Mouse (Mus musculus) gastrocnemius, adult 18-20 months (tissue): ENCODE data around the gene Phf2. TPM values are rescaled to one million over a fixed set of nuclear protein-coding genes. Genes with fewer than 3 reads are reported as not detected.

Experiments used
- DNase-seq: peaks from one replicate; pipeline ENCODE4 v3.0.0; 2021; ENCODE audit warnings: low spot score
- total RNA-seq, 2 experiments: library from RNA; stranded (reverse); gene quantifications; 2 replicates each; pipeline ENCODE4 v1.2.3; 2021

Phf2 gene
- total RNA-seq, 2 experiments from 2014 or later, result 33.1 to 35.2 TPM

- no peak for DNase-seq
Measured at GRCm38 (mm10) chr13:48858779-48859178, 12.1 kb downstream of the Phf2 start.

GRCm38 (mm10) chr13:48858054-48858453, 12.9 kb downstream of the Phf2 start:
- DNase-seq, result no peak

GRCm38 (mm10) chr13:48857246-48857932, 13.5 kb downstream of the Phf2 start:
- DNase-seq, result no peak

GRCm38 (mm10) chr13:48853947-48854346, 17.0 kb downstream of the Phf2 start:
- DNase-seq, result no peak

GRCm38 (mm10) chr13:48853475-48853874, 17.4 kb downstream of the Phf2 start:
- no peak for DNase-seq

- DNase-seq, result no peak
Measured at GRCm38 (mm10) chr13:48852859-48853258, 18.1 kb downstream of the Phf2 start.

- DNase-seq, result no peak
Measured at GRCm38 (mm10) chr13:48851719-48852118, 19.2 kb downstream of the Phf2 start.

GRCm38 (mm10) chr13:48850771-48851170, 20.1 kb downstream of the Phf2 start:
- DNase-seq, result no peak

GRCm38 (mm10) chr13:48850326-48850725, 20.6 kb downstream of the Phf2 start:
- DNase-seq, result no peak

GRCm38 (mm10) chr13:48849155-48849554, 21.8 kb downstream of the Phf2 start:
- DNase-seq, result peak; percentile 47

GRCm38 (mm10) chr13:48845308-48845707, 25.6 kb downstream of the Phf2 start:
- DNase-seq, result no peak

DNA sequence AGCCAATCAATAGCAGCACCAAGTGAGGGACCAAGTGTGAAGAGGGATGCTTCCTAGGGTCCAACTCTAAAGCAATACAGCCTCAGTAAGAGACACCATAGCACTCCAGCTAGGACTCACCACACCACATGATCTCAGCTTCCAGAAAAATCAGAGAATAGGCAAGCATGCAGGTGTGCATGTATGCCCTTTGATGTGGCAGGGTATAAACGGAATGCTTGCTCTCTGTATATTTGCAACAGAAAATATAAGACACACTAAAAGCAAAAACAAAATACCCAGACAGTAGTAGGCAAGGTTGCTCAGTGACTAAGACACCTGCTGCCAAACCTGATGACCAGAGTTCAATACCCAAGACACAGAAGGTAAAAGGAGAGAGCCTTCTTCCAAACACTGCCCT, 27.4 kb downstream of the Phf2 start:
- DNase-seq, result no peak

DNA sequence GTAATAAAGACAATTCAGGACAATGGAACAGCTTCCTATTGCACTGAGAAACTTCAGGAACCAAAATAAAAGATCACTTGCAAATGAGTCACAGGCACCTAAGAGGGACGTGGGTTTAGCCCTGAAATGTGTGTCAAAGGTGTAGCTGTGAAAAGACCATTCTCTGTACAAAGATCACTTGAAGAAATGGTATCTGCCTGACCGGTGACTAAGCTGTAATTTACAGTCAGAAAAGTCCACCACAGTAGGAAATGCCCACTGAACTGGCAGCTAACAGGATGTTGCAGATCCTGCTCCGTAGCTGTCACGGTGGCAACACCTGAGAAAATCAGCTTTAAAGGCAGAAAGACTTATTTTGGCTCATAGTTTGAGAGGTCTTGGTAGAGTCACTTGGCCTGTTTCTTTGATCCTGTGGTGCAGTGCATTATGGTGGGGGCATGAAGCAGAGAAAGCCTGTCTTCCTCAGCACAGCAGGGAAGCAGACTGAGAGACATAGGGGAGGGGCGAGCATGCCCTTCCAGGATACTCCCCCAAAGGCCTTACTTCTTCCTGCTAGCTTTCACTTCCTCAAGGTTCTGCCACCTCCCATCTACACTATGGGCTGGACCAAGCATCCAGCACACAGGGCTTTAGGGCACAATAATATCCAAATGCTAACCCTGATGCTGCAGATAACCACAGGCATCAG, 28.9 kb downstream of the Phf2 start:
- DNase-seq, result no peak

- DNase-seq, result no peak
Measured at GRCm38 (mm10) chr13:48838284-48838683, 32.6 kb downstream of the Phf2 start.

DNA sequence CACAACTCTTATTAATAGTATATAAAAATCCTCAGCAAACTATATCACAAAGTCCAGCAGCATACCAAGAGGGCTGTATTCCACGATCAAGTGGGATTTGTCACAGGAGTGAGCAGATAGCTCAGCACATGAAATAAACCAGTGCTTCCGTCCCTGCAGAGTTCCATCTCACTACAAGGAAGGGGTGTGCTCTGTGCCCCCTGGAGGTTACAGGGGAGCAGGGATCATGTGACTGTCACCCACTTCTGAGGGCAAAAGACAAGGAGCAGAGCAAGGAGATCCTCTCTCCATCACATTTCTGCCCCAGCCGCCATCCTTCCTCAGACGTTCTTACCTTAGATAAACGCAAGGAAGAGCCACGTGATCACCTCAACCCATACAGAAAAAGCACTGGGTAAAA, 33.4 kb downstream of the Phf2 start:
- no peak for DNase-seq

DNA sequence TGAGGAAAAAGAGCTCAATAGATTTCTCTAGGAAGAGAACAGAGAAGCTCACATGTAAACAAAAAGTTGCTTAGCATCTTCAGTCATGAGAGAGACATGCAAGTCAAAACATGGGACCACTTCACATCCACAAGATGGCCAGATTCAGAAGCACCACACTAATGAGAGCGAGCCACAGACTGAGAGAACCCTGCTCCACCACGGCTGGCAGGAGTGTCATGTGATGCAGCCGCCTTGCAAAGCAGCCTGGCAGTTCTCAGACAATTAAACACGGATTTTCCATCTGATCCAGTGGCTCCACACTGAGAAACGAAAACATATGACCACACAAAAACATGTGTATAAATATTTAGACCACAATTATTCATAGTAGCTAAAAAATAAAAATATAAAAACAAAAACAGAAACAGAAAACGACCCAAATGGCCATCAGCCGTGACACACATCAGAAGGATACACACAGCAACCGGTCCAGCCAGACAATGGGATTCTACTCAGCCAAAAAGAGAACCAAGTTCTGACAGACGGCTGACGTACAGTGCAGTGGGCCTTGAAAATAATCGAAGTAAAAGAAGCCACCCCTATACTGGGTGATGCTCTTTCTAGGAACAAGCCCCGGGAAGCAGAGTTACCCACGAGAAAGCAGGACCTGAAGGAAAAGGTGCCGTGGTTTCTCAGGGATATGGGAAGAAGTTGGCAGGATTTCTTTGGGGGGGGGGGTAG, 40.2 kb downstream of the Phf2 start:
- DNase-seq, result no peak

DNA sequence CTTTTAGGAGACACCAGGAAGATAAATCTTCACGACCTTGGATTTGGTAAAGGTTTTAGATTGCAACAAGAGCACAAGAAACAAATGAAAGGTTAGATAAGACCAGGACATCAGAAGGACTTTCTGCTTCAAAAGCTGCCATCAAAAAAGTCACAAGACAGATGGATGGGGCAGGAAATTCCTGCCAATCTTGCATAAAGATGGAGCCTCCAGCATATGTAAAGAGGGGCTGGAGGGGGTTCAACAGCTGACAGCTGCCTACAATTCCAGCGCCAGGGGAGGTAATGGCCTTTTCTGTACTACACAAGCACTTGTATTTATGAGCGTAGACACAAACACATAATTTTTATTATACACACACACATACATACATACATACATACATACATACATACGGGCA, 41.1 kb downstream of the Phf2 start:
- DNase-seq, result no peak

- no peak for DNase-seq
Measured at GRCm38 (mm10) chr13:48822871-48823270, 48.0 kb downstream of the Phf2 start.

DNA sequence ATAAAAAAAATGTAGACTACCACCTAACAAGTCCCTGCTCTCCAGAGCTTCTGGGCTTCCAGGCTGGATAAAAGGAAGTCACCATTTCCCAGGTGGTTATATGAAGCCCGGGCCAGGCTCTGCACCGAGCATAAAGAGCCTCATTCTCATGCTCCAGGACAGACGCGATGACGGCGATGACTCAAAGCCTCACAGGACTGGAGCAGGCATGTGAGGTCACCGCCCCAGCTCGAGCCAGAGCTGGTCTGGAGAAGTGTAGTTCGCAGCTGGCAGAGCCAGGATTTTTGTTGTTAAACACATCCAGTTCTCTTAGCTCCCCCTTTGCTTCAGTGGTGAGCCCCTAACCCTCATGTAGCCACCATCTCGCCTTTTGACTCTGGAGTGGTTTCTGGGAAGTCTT, 48.6 kb downstream of the Phf2 start:
- no peak for DNase-seq

GRCm38 (mm10) chr13:48819131-48819530, 51.8 kb downstream of the Phf2 start:
- no peak for DNase-seq

GRCm38 (mm10) chr13:48814406-48814805, 56.5 kb downstream of the Phf2 start:
- no peak for DNase-seq

- no peak for DNase-seq
Measured at GRCm38 (mm10) chr13:48810991-48811390, 59.9 kb downstream of the Phf2 start.
